In genomic region chrX:155216271-155216670, GRCm38 (mm10) we compare ENCODE assay signal across 1 mouse cellular context.
TF ChIP-seq lines count a peak whose summit lies in the region.

Sat1 (minus strand) TSS chrX:155216449.

TF ChIP-seq in CH12.LX, 34 proteins besides CTCF, POLR2A, EP300 and RAD21 (continued from another document):
- TF ChIP-seq TCF12 (IDR thresholded peaks at IDR 0.05; ENCODE audit: low read depth, low read length): no peak; the same call in 1 of the 2 replicates
- TF ChIP-seq POLR2AphosphoS2 (IDR thresholded peaks at IDR 0.05; ENCODE audit: low read depth, low read length): no peak
- no peak for TF ChIP-seq USF2 (conservative IDR thresholded peaks at IDR 0.05; ENCODE audit: low read depth, low read length)
- TF ChIP-seq MYC (IDR thresholded peaks at IDR 0.05; ENCODE audit: low read depth, low read length): peak; percentile 43; the same call in 1 of the 2 replicates
- no peak for TF ChIP-seq ZC3H11A (IDR thresholded peaks at IDR 0.05; ENCODE audit: low read depth, low read length)
- TF ChIP-seq GABPA (IDR thresholded peaks at IDR 0.05; ENCODE audit: insufficient replicate concordance, low read depth, low read length): no peak
- TF ChIP-seq JUND (conservative IDR thresholded peaks at IDR 0.05; ENCODE audit: low read depth, low read length): no peak
- TF ChIP-seq NRF1 (IDR thresholded peaks at IDR 0.05; ENCODE audit: low read depth, low read length): 0 out of 2 replicates have a peak, but pooled peaks have one; percentile 28
- peak; percentile 65 for TF ChIP-seq SMC3 (IDR thresholded peaks at IDR 0.05; ENCODE audit: low read depth, low read length)
- peak; percentile 29; the same call in 1 of the 2 replicates for TF ChIP-seq MAX (IDR thresholded peaks at IDR 0.05; ENCODE audit: low read length)
- no peak for TF ChIP-seq UBTF (IDR thresholded peaks at IDR 0.05; ENCODE audit: low read depth, low read length)
- TF ChIP-seq ELF1 (IDR thresholded peaks at IDR 0.05; ENCODE audit: low read depth, low read length): peak; percentile 88
- no peak; the same call in 1 of the 2 replicates for TF ChIP-seq HCFC1 (IDR thresholded peaks at IDR 0.05; ENCODE audit: low read depth, low read length)
- no peak for TF ChIP-seq JUN (IDR thresholded peaks at IDR 0.05; ENCODE audit: insufficient read depth, low read depth, low read length)
- TF ChIP-seq MEF2A (IDR thresholded peaks at IDR 0.05; ENCODE audit: borderline replicate concordance, low read depth, low read length): peak; percentile 39; the same call in 1 of the 2 replicates
- no peak for TF ChIP-seq USF1 (IDR thresholded peaks at IDR 0.05; ENCODE audit: low read depth, low read length)
